Mouse (Mus musculus) erythroblast, embryonic 14.5 days (primary cell): ENCODE data around the gene Strc.

Source experiments
- GATA1 ChIP-seq: IDR thresholded peaks from 2 replicates; pipeline ENCODE4 v1.6.1; 2012; ENCODE audit warnings: low read length, inconsistent platforms, mixed read lengths
- TAL1 ChIP-seq: IDR thresholded peaks from 3 replicates; pipeline ENCODE4 v1.6.1; 2012; ENCODE audit warnings: low read length, inconsistent platforms, mixed read lengths

- TF ChIP-seq GATA1 (no peak), TAL1 (no peak)
These were observed 29.5 kb downstream of the Strc start, which contains the start of gene Ckmt1 for GRCm38 (mm10) chr2:121357494-121357893.
